10 mouse cellular contexts compared by ENCODE assay signal in the genomic region with DNA sequence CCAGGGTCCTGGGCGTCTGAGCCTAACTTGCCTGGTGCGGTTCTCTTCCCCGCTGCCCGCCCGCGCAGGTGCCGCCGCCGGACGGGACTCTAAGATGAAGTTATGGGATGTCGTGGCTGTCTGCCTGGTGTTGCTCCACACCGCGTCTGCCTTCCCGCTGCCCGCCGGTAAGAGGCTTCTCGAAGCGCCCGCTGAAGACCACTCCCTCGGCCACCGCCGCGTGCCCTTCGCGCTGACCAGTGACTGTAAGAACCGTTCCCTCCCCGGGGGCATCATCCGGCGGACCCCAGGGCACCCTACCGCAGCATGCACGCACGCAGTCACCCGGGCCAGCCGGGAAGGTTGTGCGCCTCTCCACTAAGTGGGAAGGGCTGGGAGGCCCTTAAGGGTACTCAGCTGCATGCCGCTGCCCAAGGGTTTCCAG. TPM values are rescaled to one million over a fixed set of nuclear protein-coding genes. Genes with fewer than 3 reads are reported as not detected.
DNase-seq lines count a peak whose midpoint lies in the region; ATAC-seq and TF ChIP-seq lines count a peak whose summit lies in the region.
"Had no signal": no experiment of that assay in that cellular context is flagged by ENCODE, and none has a peak within 500 bp of the region (broad histone marks: within the 10 kb centered on the region; RNA-seq: fewer than 3 reads in every experiment).

No protein-coding gene starts in this region.

- 1% methylated on average over 32 of the region's 36 CpGs for WGBS in kidney, postnatal 0 days
- WGBS in forebrain, postnatal 0 days = under 1% methylated on average over 29 of the region's 36 CpGs
- 4% methylated on average over 35 of the region's 36 CpGs for WGBS in stomach, embryonic 16.5 days

- ATAC-seq in kidney, postnatal 0 days (replicated peaks; ENCODE audit: low FRiP score, low read depth) = no peak
- no peak for ATAC-seq in forebrain, postnatal 0 days
- ATAC-seq in stomach, embryonic 16.5 days (ENCODE audit: insufficient read depth, low FRiP score) = no peak

- intact Hi-C loops in left cerebral cortex, postnatal 36 days (cut with DNase I) = loop anchor here (10.0 kb wide), 1 partner anchor 209 kb away; no protein-coding TSS in a partner anchor

- no peaks in the 10 kb centered on the region for H3K9me3 ChIP-seq in kidney, postnatal 0 days (replicated peaks; ENCODE audit: low read length)
- no peaks in the 10 kb centered on the region for H3K9me3 ChIP-seq in forebrain, postnatal 0 days (ENCODE audit: low read length)
- H3K9me3 ChIP-seq in stomach, embryonic 16.5 days (replicated peaks; ENCODE audit: control insufficient read depth, low read length) = no peaks in the 10 kb centered on the region
- H3K9me3 ChIP-seq: liver, embryonic 15.5 days had no signal

- H3K9ac ChIP-seq in kidney, postnatal 0 days (ENCODE audit: low read depth, low read length) = peak overlapping the region; percentile 24; the same call in 1 of the 2 replicates
- H3K9ac ChIP-seq in forebrain, postnatal 0 days = no peak overlapping the region
- peak overlapping the region; percentile 54 for H3K9ac ChIP-seq in stomach, embryonic 16.5 days (ENCODE audit: low read length)
- H3K9ac ChIP-seq: liver, embryonic 15.5 days had no signal

- H3K4me3 ChIP-seq in kidney, postnatal 0 days (replicated peaks; ENCODE audit: low read depth, low read length) = peak overlapping the region; percentile 54
- peak overlapping the region; percentile 23 for H3K4me3 ChIP-seq in forebrain, postnatal 0 days (ENCODE audit: low read depth, low read length)
- H3K4me3 ChIP-seq in stomach, embryonic 16.5 days (replicated peaks; ENCODE audit: low read length) = peak overlapping the region; percentile 33
- H3K4me3 ChIP-seq: liver, embryonic 15.5 days had no signal

- peak overlapping the region; percentile 90 for H3K4me2 ChIP-seq in kidney, postnatal 0 days (ENCODE audit: low read length)
- peak overlapping the region; percentile 46 for H3K4me2 ChIP-seq in forebrain, postnatal 0 days (ENCODE audit: low read depth)
- H3K4me2 ChIP-seq in stomach, embryonic 16.5 days (ENCODE audit: low read depth, low read length) = peak overlapping the region; percentile 93
- H3K4me2 ChIP-seq: liver, embryonic 15.5 days had no signal

- H3K27me3 ChIP-seq in kidney, postnatal 0 days (ENCODE audit: insufficient read depth, low read length) = peaks cover 19% of the 10 kb centered on the region
- peaks cover 77% of the 10 kb centered on the region for H3K27me3 ChIP-seq in forebrain, postnatal 0 days (ENCODE audit: insufficient read depth, low read length)
- peaks cover 47% of the 10 kb centered on the region for H3K27me3 ChIP-seq in stomach, embryonic 16.5 days (ENCODE audit: control insufficient read depth, insufficient read depth, low read length)

- no peak overlapping the region for H3K27ac ChIP-seq in kidney, postnatal 0 days
- no peak overlapping the region for H3K27ac ChIP-seq in forebrain, postnatal 0 days (ENCODE audit: low read depth, low read length)
- H3K27ac ChIP-seq in stomach, embryonic 16.5 days (ENCODE audit: low read length) = no peak overlapping the region
- H3K27ac ChIP-seq: liver, embryonic 15.5 days had no signal

- TF ChIP-seq CTCF in kidney, postnatal 0 days (IDR thresholded peaks at IDR 0.05; ENCODE audit: low read depth) = no peak
- TF ChIP-seq CTCF in forebrain, postnatal 0 days (IDR thresholded peaks at IDR 0.05; ENCODE audit: low read depth) = no peak

- H3K36me3 ChIP-seq in kidney, postnatal 0 days (ENCODE audit: insufficient read depth, low read length) = no peaks in the 10 kb centered on the region
- H3K36me3 ChIP-seq in forebrain, postnatal 0 days (ENCODE audit: insufficient read depth) = no peaks in the 10 kb centered on the region
- H3K36me3 ChIP-seq in stomach, embryonic 16.5 days (ENCODE audit: control insufficient read depth, insufficient read depth, low read length) = no peaks in the 10 kb centered on the region
- H3K36me3 ChIP-seq: liver, embryonic 15.5 days had no signal

- H3K4me1 ChIP-seq in kidney, postnatal 0 days (replicated peaks; ENCODE audit: insufficient read depth, low read length) = peaks cover 13% of the 10 kb centered on the region; the same call in 1 of the 2 replicates
- H3K4me1 ChIP-seq in forebrain, postnatal 0 days (ENCODE audit: insufficient read depth) = 0 out of 2 replicates have a peak, but pooled peaks cover 3% of the 10 kb centered on the region
- peaks cover 16% of the 10 kb centered on the region; the same call in 1 of the 2 replicates for H3K4me1 ChIP-seq in stomach, embryonic 16.5 days (ENCODE audit: control insufficient read depth, insufficient read depth, low read length)
- H3K4me1 ChIP-seq: liver, embryonic 15.5 days had no signal

- DNase-seq in kidney, postnatal 0 days (ENCODE audit: low spot score) = peak; percentile 40
- no peak for DNase-seq in kidney, postnatal 10 days
- no peak for DNase-seq in forebrain, postnatal 0 days
- peak; percentile 9 for DNase-seq in lung, postnatal 10 days
- no peak for DNase-seq in layer of hippocampus, adult 18-20 months (ENCODE audit: low spot score in 2 of 2)
- no peak for DNase-seq in left cerebral cortex, postnatal 36 days (ENCODE audit: low spot score in 2 of 2)
- no peak for DNase-seq in adrenal gland, adult 18-20 months (ENCODE audit: low spot score in 2 of 2)
- DNase-seq: thymus, postnatal 25 days had no signal

RNA-seq across cellular contexts. Expression of gene Gdnf, which starts 4.9 kb away (rescaled TPM):
- polyA plus RNA-seq in kidney, postnatal 0 days (2015; fragmentation: Nextera tagmentation; extraction: Ambion mirVana) = 5.2 and 5.8 TPM in 2 replicates
- total RNA-seq in forebrain, postnatal 0 days (2014; rRNA removed) = 0.29 and 0.54 TPM in 2 replicates
- polyA plus RNA-seq in forebrain, postnatal 0 days (2015; fragmentation: Nextera tagmentation; extraction: Ambion mirVana) = 0.06 and 0.11 TPM in 2 replicates
- 1.4 and 1.5 TPM in 2 replicates for polyA plus RNA-seq in stomach, embryonic 16.5 days (2015; fragmentation: Nextera tagmentation; extraction: Ambion mirVana)
- total RNA-seq in layer of hippocampus, adult 18-20 months (2021) = under 1 TPM; 0.20 TPM
- total RNA-seq in left cerebral cortex, postnatal 36 days (2021) = under 1 TPM; 0.22 to 0.39 TPM
- total RNA-seq in adrenal gland, adult 18-20 months (2021) = under 1 TPM; 0.22 to 0.43 TPM
- polyA plus RNA-seq: liver, embryonic 15.5 days had no signal

Comparison
In these comparisons a context has a peak if more than half of its experiments do, and no peak if none do; other contexts are left out.
1. DNase-seq: peak in kidney, postnatal 0 days (single experiment) and lung, postnatal 10 days (single experiment); none in kidney, postnatal 10 days (single experiment), forebrain, postnatal 0 days (single experiment), layer of hippocampus, adult 18-20 months (0 of 2), left cerebral cortex, postnatal 36 days (0 of 2) and adrenal gland, adult 18-20 months (0 of 2).
2. Peak in every context shown above with its lines, with median percentiles within 50 percentile points of each other: H3K4me2 ChIP-seq and H3K4me3 ChIP-seq.